Mouse (Mus musculus): ENCODE measurements around the gene Bub1.

The Bub1 gene

GRCm38 (mm10) chr2:127775013-127775412 is 56.7 kb downstream of the Bub1 start:
- DNase-seq (ENCODE audit: extremely low read depth, low read depth, low spot score) = no peak

- no peak for DNase-seq (ENCODE audit: extremely low read depth, low read depth, low spot score)
These were observed 57.1 kb downstream of the Bub1 start for GRCm38 (mm10) chr2:127774578-127774941.

GRCm38 (mm10) chr2:127773938-127774577 is 57.6 kb downstream of the Bub1 start:
- DNase-seq (ENCODE audit: extremely low read depth, low read depth, low spot score) = no peak

GRCm38 (mm10) chr2:127761587-127761986 is 70.1 kb downstream of the Bub1 start:
- DNase-seq (ENCODE audit: extremely low read depth, low read depth, low spot score) = no peak

GRCm38 (mm10) chr2:127760429-127761000 is 71.2 kb downstream of the Bub1 start:
- DNase-seq (ENCODE audit: extremely low read depth, low read depth, low spot score) = no peak

GRCm38 (mm10) chr2:127760014-127760413 is 71.7 kb downstream of the Bub1 start:
- no peak for DNase-seq (ENCODE audit: extremely low read depth, low read depth, low spot score)

- DNase-seq (ENCODE audit: extremely low read depth, low read depth, low spot score) = no peak
These were observed 72.3 kb downstream of the Bub1 start for GRCm38 (mm10) chr2:127759157-127759880.

- DNase-seq (ENCODE audit: extremely low read depth, low read depth, low spot score) = no peak
These were observed 74.5 kb downstream of the Bub1 start for GRCm38 (mm10) chr2:127757171-127757570.

GRCm38 (mm10) chr2:127754113-127754512 is 77.6 kb downstream of the Bub1 start:
- DNase-seq (ENCODE audit: extremely low read depth, low read depth, low spot score) = no peak

GRCm38 (mm10) chr2:127751849-127752610 is 79.6 kb downstream of the Bub1 start:
- no peak for DNase-seq (ENCODE audit: extremely low read depth, low read depth, low spot score)

Data from fat pad, adult 2 months (tissue).